Mouse (Mus musculus): ENCODE results near the gene Stap2. TPM values are rescaled to one million over a fixed set of nuclear protein-coding genes. Genes with fewer than 3 reads are reported as not detected.

Gene Stap2
- polyA plus RNA-seq, 1 experiment from 2014 or later: 2.1 TPM

DNA sequence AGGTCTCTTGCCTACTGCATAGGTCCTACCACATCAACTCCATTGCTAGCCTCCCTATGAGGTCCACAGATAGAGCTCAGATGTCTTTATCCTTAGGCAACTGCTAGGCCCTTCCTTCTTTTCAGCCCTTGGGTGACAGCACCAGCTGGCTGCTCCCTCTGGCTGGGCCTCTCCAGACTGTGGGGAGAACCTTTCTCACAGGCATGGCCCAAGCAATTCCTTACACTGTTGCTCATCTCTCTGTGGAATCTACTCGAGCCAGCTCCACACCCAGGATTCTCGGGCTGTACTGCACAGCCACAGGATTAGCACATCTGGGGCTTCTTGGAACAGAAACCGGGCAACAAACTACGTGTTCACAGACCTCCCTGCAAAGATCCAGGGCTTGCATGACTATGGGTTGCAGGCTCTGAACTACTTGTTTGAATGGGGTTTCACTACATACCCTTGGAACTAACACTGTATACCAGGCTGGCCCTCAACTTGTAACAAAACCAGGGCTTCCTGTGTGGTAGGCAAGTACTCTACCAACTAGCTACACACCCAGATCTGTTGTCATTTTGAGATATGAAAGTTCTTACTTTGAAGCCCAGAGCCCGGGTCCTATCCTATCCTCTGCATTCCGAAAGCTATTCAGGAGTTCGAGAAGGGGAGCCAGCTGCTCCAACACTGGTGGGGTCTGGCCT, 28.8 kb upstream of the Stap2 start:
- peaks cover 50% of the 10 kb centered on the region for H3K36me3 ChIP-seq
- H3K4me2 ChIP-seq: peak overlapping the region; percentile 71
- ATAC-seq: no peak
- H3K4me1 ChIP-seq: peaks cover 74% of the 10 kb centered on the region
- no peaks in the 10 kb centered on the region for H3K9me3 ChIP-seq (replicated peaks)
- WGBS (ENCODE audit: insufficient replicate concordance): 70% methylated on average over 7 of the region's 7 CpGs
- H3K4me3 ChIP-seq: peak overlapping the region; percentile 87
- H3K27me3 ChIP-seq (replicated peaks): no peaks in the 10 kb centered on the region
- H3K9ac ChIP-seq: peak overlapping the region; percentile 97
- H3K27ac ChIP-seq: peak overlapping the region; percentile 92

DNA sequence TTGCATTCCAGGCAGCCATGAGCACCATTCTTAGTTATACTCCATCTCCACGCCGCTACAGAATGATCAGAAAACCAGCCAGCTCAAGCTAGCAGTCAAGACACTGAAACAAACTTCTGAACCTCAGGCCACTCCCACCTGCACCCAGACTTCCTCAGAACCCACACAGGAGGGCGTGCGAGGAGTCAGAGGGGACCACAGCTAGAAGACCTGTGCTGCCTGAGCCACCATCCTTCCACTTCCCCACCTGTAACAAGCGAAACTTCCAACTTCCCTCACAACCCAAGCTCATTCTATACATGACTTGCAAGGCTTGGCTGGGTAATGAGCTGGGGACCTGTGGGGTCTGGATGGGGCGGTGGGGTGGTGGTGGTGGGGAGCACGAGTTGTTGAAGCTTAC, 27.4 kb upstream of the Stap2 start:
- H3K36me3 ChIP-seq: peaks cover 64% of the 10 kb centered on the region

DNA sequence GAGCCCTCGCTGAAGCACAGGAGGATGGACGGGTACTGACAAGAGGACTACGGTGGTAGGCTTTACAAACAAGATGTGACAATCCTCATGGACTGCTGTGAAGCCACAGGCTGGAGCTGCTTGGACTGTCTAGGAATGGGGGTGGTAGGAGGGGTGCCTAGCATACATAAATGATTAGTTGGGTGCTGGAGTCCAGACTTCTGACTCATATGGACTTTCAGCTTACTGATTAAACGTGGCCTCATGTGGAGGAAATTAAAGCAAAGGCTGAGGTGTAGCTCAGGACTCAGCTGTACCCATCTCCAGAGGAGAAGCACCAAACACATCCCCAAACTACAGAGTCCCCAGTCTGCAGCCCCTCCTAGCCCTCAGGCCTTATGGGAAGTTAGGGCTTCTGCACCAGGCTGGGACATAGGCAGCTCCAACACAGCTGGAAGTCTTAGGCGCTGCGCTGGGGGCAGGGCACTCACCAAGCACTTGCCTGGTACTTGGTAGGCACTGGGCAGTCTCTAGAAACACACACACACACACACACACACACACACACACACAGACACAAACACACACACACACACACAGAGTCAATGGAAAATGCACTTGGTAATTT, 26.8 kb upstream of the Stap2 start:
- Histone ChIP-seq H3K27ac (peak overlapping the region; percentile 42; the same call in 1 of the 2 replicates), H3K4me3 (no peak overlapping the region), H3K9ac (peak overlapping the region; percentile 37), H3K4me1 (peaks cover 79% of the 10 kb centered on the region), H3K9me3 (replicated peaks) (no peaks in the 10 kb centered on the region), H3K4me2 (peak overlapping the region; percentile 18; the same call in 1 of the 2 replicates), H3K27me3 (replicated peaks) (no peaks in the 10 kb centered on the region), H3K36me3 (peaks cover 70% of the 10 kb centered on the region)
- no peak for ATAC-seq
- 72% methylated on average over 6 of the region's 6 CpGs for WGBS (ENCODE audit: insufficient replicate concordance)

More for the DNA sequence above, 27.4 kb upstream of the Stap2 start:
- no peak for ATAC-seq
- Histone ChIP-seq H3K9ac (peak overlapping the region; percentile 36; the same call in 1 of the 2 replicates), H3K4me1 (peaks cover 77% of the 10 kb centered on the region), H3K9me3 (replicated peaks) (no peaks in the 10 kb centered on the region), H3K4me2 (peak overlapping the region; percentile 18), H3K4me3 (no peak overlapping the region), H3K27ac (peak overlapping the region; percentile 42; the same call in 1 of the 2 replicates), H3K27me3 (replicated peaks) (no peaks in the 10 kb centered on the region)
- 64% methylated on average over 7 of the region's 7 CpGs for WGBS (ENCODE audit: insufficient replicate concordance)

DNA sequence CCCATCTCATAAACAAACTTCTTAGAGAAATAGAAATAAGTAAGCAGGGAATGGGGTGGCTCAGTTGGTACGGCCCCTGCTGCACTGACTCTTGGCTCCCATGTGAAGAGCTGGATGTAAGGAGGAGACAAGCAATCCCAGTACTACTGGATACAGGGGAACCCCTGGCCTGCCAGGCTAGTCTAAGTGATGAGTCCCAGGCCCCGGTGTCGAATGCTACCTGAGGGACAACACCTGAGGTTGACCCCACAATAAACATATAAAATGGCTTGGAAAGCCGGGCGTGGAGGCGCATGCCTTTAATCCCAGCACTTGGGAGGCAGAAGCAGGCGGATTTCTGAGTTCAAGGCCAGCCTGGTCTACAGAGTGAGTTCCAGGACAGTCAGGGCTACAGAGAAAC, 26.0 kb upstream of the Stap2 start:
- Histone ChIP-seq H3K4me3 (no peak overlapping the region), H3K27me3 (replicated peaks) (no peaks in the 10 kb centered on the region), H3K9me3 (replicated peaks) (no peaks in the 10 kb centered on the region), H3K4me1 (peaks cover 80% of the 10 kb centered on the region), H3K36me3 (peaks cover 76% of the 10 kb centered on the region), H3K4me2 (peak overlapping the region; percentile 12), H3K9ac (no peak overlapping the region), H3K27ac (peak overlapping the region; percentile 65)
- WGBS (ENCODE audit: insufficient replicate concordance): 73% methylated on average over 7 of the region's 7 CpGs
- ATAC-seq: no peak

DNA sequence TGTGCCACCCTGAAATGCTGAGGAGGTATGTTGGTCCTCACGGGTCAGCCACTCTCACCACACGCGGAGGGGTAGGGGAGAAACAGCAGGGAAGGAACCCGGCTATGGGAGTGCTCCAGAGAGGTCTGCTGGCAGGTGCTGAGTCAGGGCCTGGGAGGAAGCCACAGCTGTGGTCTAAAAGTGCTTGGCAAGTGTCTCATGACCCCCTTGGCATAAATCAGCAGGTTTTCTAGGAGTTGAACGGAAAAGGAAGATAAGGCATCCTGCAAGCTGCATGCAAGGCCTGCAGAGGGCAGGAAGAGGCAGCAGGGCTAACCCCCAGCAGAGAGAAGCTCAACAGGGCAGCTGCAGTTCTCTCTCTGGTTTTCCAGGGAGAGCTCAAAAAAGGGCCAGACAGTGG, 25.5 kb upstream of the Stap2 start:
- peak; percentile 42 for ATAC-seq
- Histone ChIP-seq H3K4me1 (peaks cover 86% of the 10 kb centered on the region), H3K4me2 (peak overlapping the region; percentile 12), H3K9me3 (replicated peaks) (no peaks in the 10 kb centered on the region), H3K27me3 (replicated peaks) (no peaks in the 10 kb centered on the region), H3K4me3 (no peak overlapping the region), H3K36me3 (peaks cover 81% of the 10 kb centered on the region), H3K27ac (peak overlapping the region; percentile 65), H3K9ac (no peak overlapping the region)
- WGBS (ENCODE audit: insufficient replicate concordance): 18% methylated on average over 5 of the region's 5 CpGs

DNA sequence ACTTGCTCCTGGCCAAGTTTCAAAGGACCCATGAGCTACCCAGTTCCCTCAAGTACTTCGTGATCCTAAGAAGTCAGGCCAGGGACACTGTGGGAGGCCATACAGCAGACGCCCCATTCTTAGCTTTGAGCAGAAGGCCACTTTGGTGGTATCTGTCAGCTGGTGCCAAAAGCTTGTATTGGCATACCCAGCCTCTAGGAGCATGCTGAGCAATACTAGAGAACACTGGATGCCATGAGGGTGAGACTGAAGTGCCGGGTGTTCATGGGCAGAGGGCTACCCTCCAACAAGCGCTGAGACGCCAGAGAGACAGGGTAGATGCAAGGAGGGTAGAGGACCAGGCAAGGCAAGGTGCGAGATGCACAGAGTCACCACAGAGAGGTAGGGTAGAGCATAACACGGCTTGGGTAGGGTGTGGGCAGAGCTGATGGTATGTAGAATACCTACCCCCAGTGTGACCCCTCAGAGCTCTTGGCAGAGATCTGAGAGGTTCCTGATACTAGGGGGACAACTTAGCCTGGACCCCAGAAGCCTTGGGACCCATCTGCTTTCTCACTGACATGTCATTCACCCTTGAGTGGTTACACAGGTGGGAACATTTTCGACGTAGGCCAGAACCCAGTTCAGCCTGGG, 25.0 kb upstream of the Stap2 start:
- peaks cover 85% of the 10 kb centered on the region for H3K36me3 ChIP-seq
- H3K9me3 ChIP-seq (replicated peaks): no peaks in the 10 kb centered on the region
- H3K4me3 ChIP-seq: no peak overlapping the region
- H3K27me3 ChIP-seq (replicated peaks): no peaks in the 10 kb centered on the region
- H3K9ac ChIP-seq: no peak overlapping the region
- WGBS (ENCODE audit: insufficient replicate concordance): 79% methylated on average over 9 of the region's 9 CpGs
- no peak for ATAC-seq
- no peak overlapping the region for H3K4me2 ChIP-seq
- peak overlapping the region; percentile 65 for H3K27ac ChIP-seq
- peaks cover 88% of the 10 kb centered on the region for H3K4me1 ChIP-seq

DNA sequence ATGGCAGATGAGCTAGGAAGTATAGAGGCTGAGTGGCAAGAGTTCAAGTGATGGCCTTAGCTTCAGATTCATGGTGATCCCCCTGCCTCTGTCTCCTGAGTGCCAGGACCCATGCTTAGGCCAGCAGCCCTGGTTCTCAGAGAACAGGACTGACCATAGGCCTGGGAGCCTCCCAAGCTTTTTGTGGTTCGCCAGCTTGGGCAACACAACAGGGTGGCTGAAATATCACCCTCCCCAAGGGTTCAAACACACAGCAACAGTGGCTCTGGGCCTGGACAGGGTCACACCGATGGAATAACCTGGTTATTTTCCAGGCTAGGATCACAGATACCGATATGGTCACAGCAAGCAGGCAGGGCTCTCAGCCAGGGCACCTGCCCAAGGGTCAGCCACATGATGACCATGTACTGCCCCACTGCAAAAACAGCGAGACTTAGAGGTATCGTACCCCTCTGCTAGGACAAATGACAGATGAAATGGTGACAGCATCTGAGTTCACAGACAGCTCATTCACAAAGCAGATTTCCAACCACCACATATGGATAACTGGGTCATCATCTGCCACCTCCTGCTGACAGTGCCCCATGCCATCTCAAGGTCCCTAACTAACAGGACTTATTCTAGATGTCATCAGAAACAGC, 22.5 kb upstream of the Stap2 start:
- H3K4me1 ChIP-seq: peaks cover 87% of the 10 kb centered on the region
- H3K27me3 ChIP-seq (replicated peaks): no peaks in the 10 kb centered on the region
- H3K4me2 ChIP-seq: no peak overlapping the region
- H3K9ac ChIP-seq: no peak overlapping the region
- H3K36me3 ChIP-seq: peaks cover 79% of the 10 kb centered on the region
- no peak overlapping the region for H3K4me3 ChIP-seq
- WGBS (ENCODE audit: insufficient replicate concordance): 83% methylated on average over 5 of the region's 5 CpGs
- ATAC-seq: no peak
- no peaks in the 10 kb centered on the region for H3K9me3 ChIP-seq (replicated peaks)
- H3K27ac ChIP-seq: no peak overlapping the region

DNA sequence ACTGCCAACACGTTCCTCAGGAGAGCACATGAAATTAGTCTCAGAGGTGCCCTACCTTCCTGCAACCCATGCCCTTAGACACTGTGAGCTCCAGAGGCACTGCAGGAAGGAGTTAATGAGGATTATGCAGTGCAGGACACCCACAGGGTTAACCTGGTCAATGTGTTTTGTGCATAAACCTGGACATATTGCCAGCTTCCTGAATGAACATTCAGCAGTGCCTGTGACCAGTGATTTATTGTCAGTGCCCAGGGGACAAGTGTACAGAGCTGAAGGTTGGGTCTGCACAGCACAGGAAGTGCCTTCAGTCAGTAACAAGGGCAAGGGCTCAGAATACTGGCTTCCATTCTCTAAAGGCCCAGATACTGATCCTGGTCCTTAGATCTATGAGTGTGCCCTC, 21.5 kb upstream of the Stap2 start:
- Histone ChIP-seq H3K9ac (no peak overlapping the region), H3K36me3 (peaks cover 76% of the 10 kb centered on the region), H3K27ac (no peak overlapping the region), H3K4me2 (no peak overlapping the region), H3K9me3 (replicated peaks) (no peaks in the 10 kb centered on the region), H3K4me1 (peaks cover 86% of the 10 kb centered on the region), H3K27me3 (replicated peaks) (no peaks in the 10 kb centered on the region), H3K4me3 (no peak overlapping the region)
- 69% methylated on average over 1 of the region's 1 CpGs for WGBS (ENCODE audit: insufficient replicate concordance)
- ATAC-seq: no peak

DNA sequence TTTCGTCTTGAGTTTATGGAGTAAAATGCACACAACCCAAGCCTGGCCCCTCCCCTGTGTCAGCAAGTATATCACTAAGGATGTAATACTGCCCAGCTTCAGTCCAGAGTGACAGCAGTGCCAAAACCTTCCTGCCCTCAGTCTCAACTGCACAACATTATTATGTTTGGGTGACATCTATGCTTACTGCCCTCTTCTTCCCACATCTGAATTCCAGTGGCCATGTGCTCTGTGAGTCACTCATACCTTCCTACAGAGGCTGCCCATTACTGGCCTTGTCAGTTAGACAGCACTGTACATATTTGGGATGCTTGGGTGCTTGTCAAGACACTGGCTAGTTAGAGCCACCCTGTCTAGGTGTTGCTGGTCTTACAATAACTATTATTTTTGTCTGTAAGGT, 20.9 kb upstream of the Stap2 start:
- H3K9ac ChIP-seq: no peak overlapping the region
- H3K27ac ChIP-seq: no peak overlapping the region
- no peaks in the 10 kb centered on the region for H3K27me3 ChIP-seq (replicated peaks)
- H3K4me3 ChIP-seq: no peak overlapping the region
- 73% methylated on average over 1 of the region's 1 CpGs for WGBS (ENCODE audit: insufficient replicate concordance)
- peaks cover 74% of the 10 kb centered on the region for H3K36me3 ChIP-seq
- H3K4me1 ChIP-seq: peaks cover 86% of the 10 kb centered on the region
- H3K9me3 ChIP-seq (replicated peaks): no peaks in the 10 kb centered on the region
- no peak for ATAC-seq
- H3K4me2 ChIP-seq: no peak overlapping the region

DNA sequence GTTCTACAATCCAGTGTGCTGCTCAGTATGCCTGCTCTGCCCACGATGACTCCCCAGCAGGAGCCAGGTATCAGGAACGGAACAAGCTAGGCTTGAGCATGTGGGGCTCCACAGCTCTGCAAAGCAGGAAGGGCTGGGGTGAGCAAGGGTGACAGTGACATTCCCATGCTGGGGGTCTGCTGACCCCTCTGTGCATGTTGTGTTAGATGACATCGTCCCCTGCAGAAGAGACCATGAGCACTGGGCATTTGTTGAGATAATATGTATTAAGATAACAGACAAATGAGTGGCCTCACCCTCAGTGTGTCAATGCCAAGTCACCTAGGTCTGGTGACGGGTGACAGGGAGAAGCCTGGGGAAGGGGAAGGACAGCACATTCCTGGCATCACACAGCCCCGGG, 19.5 kb upstream of the Stap2 start:
- Histone ChIP-seq H3K4me2 (no peak overlapping the region), H3K9me3 (replicated peaks) (no peaks in the 10 kb centered on the region), H3K4me1 (peaks cover 73% of the 10 kb centered on the region), H3K27ac (no peak overlapping the region), H3K27me3 (replicated peaks) (no peaks in the 10 kb centered on the region), H3K9ac (no peak overlapping the region), H3K4me3 (no peak overlapping the region), H3K36me3 (peaks cover 70% of the 10 kb centered on the region)
- WGBS (ENCODE audit: insufficient replicate concordance): 69% methylated on average over 5 of the region's 5 CpGs
- no peak for ATAC-seq

DNA sequence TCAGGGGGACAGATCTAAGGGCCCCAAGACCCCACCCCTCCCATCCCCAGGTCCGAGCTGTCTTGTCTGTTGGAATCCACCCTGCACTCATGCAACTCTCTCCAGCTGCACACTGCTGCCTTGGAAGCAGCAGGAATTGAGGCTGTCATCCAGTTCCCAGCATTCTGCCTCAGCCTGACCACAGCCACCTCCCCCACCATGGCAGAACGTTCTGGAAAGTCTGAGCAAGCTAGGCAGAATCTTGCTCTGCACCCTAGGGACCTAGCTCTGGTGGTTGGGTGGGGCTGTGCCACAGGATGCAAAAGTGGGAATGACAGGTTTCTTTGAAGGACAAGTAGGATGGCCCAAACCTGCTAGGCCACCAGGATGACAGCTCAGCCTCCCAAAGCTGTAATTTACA, 19.1 kb upstream of the Stap2 start:
- Histone ChIP-seq H3K9me3 (replicated peaks) (no peaks in the 10 kb centered on the region), H3K27me3 (replicated peaks) (no peaks in the 10 kb centered on the region), H3K9ac (no peak overlapping the region), H3K4me3 (no peak overlapping the region), H3K27ac (0 out of 2 replicates have a peak overlapping the region, but pooled peaks have one; percentile 37), H3K4me1 (peaks cover 68% of the 10 kb centered on the region), H3K36me3 (peaks cover 70% of the 10 kb centered on the region), H3K4me2 (no peak overlapping the region)
- 55% methylated on average over 2 of the region's 2 CpGs for WGBS (ENCODE audit: insufficient replicate concordance)
- ATAC-seq: no peak

DNA sequence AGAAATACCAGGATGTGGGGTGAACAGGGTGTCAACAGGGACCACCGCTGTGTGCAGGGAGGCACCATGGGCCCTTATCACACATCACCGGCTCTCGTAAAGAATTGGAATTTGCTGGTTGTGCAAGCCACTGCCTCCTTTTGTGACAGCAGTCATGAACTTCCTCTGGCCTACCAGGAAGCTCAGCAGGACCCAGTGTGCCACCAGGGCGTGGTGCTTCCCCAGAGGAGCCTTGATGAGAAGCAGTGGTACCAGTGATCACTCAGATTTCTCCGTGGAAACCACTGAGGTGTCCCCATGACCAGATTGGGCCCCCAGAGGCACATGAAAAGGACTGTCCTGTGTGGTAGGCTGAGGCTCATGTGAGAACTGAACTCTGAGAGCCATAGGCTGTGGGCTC, 18.0 kb upstream of the Stap2 start:
- H3K27me3 ChIP-seq (replicated peaks): no peaks in the 10 kb centered on the region
- H3K4me3 ChIP-seq: no peak overlapping the region
- no peak overlapping the region for H3K27ac ChIP-seq
- H3K9me3 ChIP-seq (replicated peaks): no peaks in the 10 kb centered on the region
- H3K9ac ChIP-seq: no peak overlapping the region
- peaks cover 66% of the 10 kb centered on the region for H3K4me1 ChIP-seq
- 0 out of 2 replicates have a peak, but pooled peaks have one; percentile 5 for ATAC-seq
- H3K4me2 ChIP-seq: no peak overlapping the region
- peaks cover 70% of the 10 kb centered on the region for H3K36me3 ChIP-seq
- WGBS (ENCODE audit: insufficient replicate concordance): 44% methylated on average over 5 of the region's 5 CpGs

Data from liver, embryonic 12.5 days (tissue).